Mouse (Mus musculus): ENCODE measurements around the gene Pi4k2a. TPM values are rescaled to one million over a fixed set of nuclear protein-coding genes. Genes with fewer than 3 reads are reported as not detected.

Pi4k2a gene
- polyA plus RNA-seq, 1 experiment from 2014 or later = 16.1 TPM

DNA sequence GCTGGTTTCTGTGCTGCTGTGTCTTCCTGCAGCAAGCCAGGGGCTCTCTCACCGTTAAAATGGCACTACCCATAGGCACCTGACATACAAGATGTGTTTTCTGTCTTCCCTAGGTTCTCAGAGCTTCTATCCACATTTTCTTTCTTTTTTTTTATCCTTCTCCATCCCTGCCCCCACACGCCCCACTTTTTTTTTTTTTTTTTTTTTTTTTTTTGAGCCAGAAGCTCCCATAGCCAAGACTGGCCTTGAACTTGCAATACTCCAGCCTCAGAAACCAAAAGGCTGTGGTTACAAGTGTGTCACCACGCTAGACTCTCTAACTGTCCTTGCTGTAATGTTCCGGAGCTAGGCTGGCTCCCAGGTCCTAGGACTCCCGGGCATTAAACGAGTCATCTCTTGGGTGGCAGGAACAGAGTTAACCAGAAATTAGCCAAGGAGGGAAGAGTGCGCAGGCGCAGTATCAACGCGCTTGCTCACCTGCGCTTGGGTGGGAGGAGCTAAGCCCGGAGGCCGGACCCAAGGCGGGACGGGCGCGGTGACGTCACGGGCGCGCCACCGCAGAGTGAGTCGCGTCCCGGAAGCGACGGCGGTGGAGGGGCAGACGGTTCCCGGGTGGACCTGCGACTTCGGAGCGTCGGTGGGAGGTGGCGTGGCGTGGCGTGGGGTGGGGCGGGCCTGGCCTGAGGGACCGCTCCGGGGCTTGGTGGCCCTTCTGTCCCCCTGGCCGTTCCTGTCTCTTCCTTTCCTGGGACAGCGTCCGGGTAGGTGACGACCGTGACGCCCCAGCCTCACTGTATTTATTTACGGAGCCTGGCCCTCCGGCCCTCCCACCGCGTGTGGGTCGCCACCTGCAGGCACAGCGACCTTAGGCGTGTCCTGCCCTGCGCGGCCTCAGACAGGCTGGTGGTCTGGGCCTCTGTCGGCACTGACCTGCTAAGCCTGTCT is 80.0 kb downstream of the Pi4k2a start:
- DNase-seq (peak; percentile 97), ATAC-seq (peak; percentile 95)
- peak overlapping the region; percentile 88 for H3K4me3 ChIP-seq (ENCODE audit: low read depth, low read length)
- peak; percentile 35 for TF ChIP-seq CTCF (IDR thresholded peaks at IDR 0.05; ENCODE audit: low read depth)
- no peak for TF ChIP-seq EP300 (IDR thresholded peaks at IDR 0.05; ENCODE audit: low read depth)
- H3K9ac ChIP-seq (replicated peaks) = peak overlapping the region; percentile 97
- 0 out of 2 replicates have a peak, but pooled peaks cover 4% of the 10 kb centered on the region for H3K27me3 ChIP-seq (ENCODE audit: insufficient read depth, low read length)
- 2% methylated on average over 33 of the region's 56 CpGs for WGBS (ENCODE audit: insufficient replicate concordance)
- H3K36me3 ChIP-seq (replicated peaks; ENCODE audit: insufficient read depth, low read length) = no peaks in the 10 kb centered on the region; the same call in 1 of the 2 replicates
- no peaks in the 10 kb centered on the region for H3K9me3 ChIP-seq (ENCODE audit: low read length)
- H3K27ac ChIP-seq (ENCODE audit: low read depth) = peak overlapping the region; percentile 71
- H3K4me2 ChIP-seq (ENCODE audit: low read depth, low read length) = peak overlapping the region; percentile 91
- peaks cover 23% of the 10 kb centered on the region for H3K4me1 ChIP-seq (ENCODE audit: insufficient read depth)

Other genes with a start within 250 kb of the Pi4k2a start
- 3.3 and 3.7 TPM in 2 replicates for gene Frat2, start 242.3 kb upstream of the Pi4k2a start, polyA plus RNA-seq (2015; fragmentation: Nextera tagmentation; extraction: Ambion mirVana)
- gene Rrp12, start 194.3 kb upstream of the Pi4k2a start, polyA plus RNA-seq (2015; fragmentation: Nextera tagmentation; extraction: Ambion mirVana) = 4.1 and 4.3 TPM in 2 replicates
- 153 and 183 TPM in 2 replicates for gene Pgam1, start 178.5 kb upstream of the Pi4k2a start, polyA plus RNA-seq (2015; fragmentation: Nextera tagmentation; extraction: Ambion mirVana)
- gene Exosc1, start 157.0 kb upstream of the Pi4k2a start, polyA plus RNA-seq (2015; fragmentation: Nextera tagmentation; extraction: Ambion mirVana) = 31.3 and 34.5 TPM in 2 replicates
- gene Zdhhc16, start 157.0 kb upstream of the Pi4k2a start, polyA plus RNA-seq (2015; fragmentation: Nextera tagmentation; extraction: Ambion mirVana) = 22.6 and 24.9 TPM in 2 replicates
- 7.3 and 9.2 TPM in 2 replicates for gene Mms19, start 109.3 kb upstream of the Pi4k2a start, polyA plus RNA-seq (2015; fragmentation: Nextera tagmentation; extraction: Ambion mirVana)
- 6.9 and 9.0 TPM in 2 replicates for gene Ubtd1, start 108.7 kb upstream of the Pi4k2a start, polyA plus RNA-seq (2015; fragmentation: Nextera tagmentation; extraction: Ambion mirVana)
- gene Ankrd2, start 54.5 kb upstream of the Pi4k2a start, polyA plus RNA-seq (2015; fragmentation: Nextera tagmentation; extraction: Ambion mirVana) = 0.22 and 1.1 TPM in 2 replicates
- 183 and 190 TPM in 2 replicates for gene Hoga1, start 44.9 kb upstream of the Pi4k2a start, polyA plus RNA-seq (2015; fragmentation: Nextera tagmentation; extraction: Ambion mirVana)
- 0.18 and 0.40 TPM in 2 replicates for gene 4933411K16Rik, start 38.2 kb upstream of the Pi4k2a start, polyA plus RNA-seq (2015; fragmentation: Nextera tagmentation; extraction: Ambion mirVana)
- 0.54 and 0.63 TPM in 2 replicates for gene Morn4, start 4.1 kb upstream of the Pi4k2a start, polyA plus RNA-seq (2015; fragmentation: Nextera tagmentation; extraction: Ambion mirVana)
- gene Avpi1, start 38.6 kb downstream of the Pi4k2a start, polyA plus RNA-seq (2015; fragmentation: Nextera tagmentation; extraction: Ambion mirVana) = 50.0 and 58.5 TPM in 2 replicates
- 4.7 and 6.6 TPM in 2 replicates for gene Marveld1, start 56.9 kb downstream of the Pi4k2a start, polyA plus RNA-seq (2015; fragmentation: Nextera tagmentation; extraction: Ambion mirVana)
- gene Zfyve27, start 73.5 kb downstream of the Pi4k2a start, polyA plus RNA-seq (2015; fragmentation: Nextera tagmentation; extraction: Ambion mirVana) = 8.0 and 8.5 TPM in 2 replicates
- not detected in 2 replicates for gene Sfrp5, start 111.8 kb downstream of the Pi4k2a start, polyA plus RNA-seq (2015; fragmentation: Nextera tagmentation; extraction: Ambion mirVana)
- not detected in 2 replicates for gene Golga7b, start 157.1 kb downstream of the Pi4k2a start, polyA plus RNA-seq (2015; fragmentation: Nextera tagmentation; extraction: Ambion mirVana)

Measured in liver, postnatal 0 days (tissue).